Mouse (Mus musculus) liver, adult 2 months (tissue): ENCODE measurements around the gene Lyz1. TPM values are rescaled to one million over a fixed set of nuclear protein-coding genes. Genes with fewer than 3 reads are reported as not detected.
"Not testable (repeated sequence)": the region's sequence is repeated elsewhere in the genome, so short reads cannot be mapped to it uniquely, and the experiment has no call there.

Source experiments
- DNase-seq: peaks from one replicate; pipeline ENCODE4 v3.0.0-alpha.2; 2011; ENCODE audit warnings: low read depth, low spot score; ENCODE audit errors: extremely low read depth
- H3K27ac ChIP-seq: fragments of 200-500 bp; replicated peaks from 2 replicates; pipeline ENCODE4 v1.5.1; 2012; ENCODE audit warnings: low read depth, mild to moderate bottlenecking, control low read depth, inconsistent platforms, low read length; ENCODE audit not compliant: insufficient read depth
- H3K27me3 ChIP-seq: fragments of 200-500 bp; 2 replicates; pipeline ENCODE4 v1.6.1; 2012; ENCODE audit warnings: mild to moderate bottlenecking, moderate library complexity, low read length, inconsistent platforms; ENCODE audit not compliant: control insufficient read depth, insufficient read depth
- H3K36me3 ChIP-seq: fragments of 200-500 bp; 2 replicates; pipeline ENCODE4 v1.6.1; 2012; ENCODE audit warnings: low read length, inconsistent platforms; ENCODE audit not compliant: control insufficient read depth, insufficient read depth
- H3K4me1 ChIP-seq: fragments of 200-500 bp; 2 replicates; pipeline ENCODE4 v1.6.1; 2011; ENCODE audit warnings: low read length; ENCODE audit not compliant: control insufficient read depth, insufficient read depth
- H3K4me3 ChIP-seq: fragments of 200-500 bp; 2 replicates; pipeline ENCODE4 v1.5.1; 2011; ENCODE audit warnings: low read depth, mild to moderate bottlenecking, control low read depth, low read length, moderate library complexity; ENCODE audit not compliant: insufficient read depth
- H3K79me2 ChIP-seq: fragments of 200-500 bp; 2 replicates; pipeline ENCODE4 v1.6.1; 2012; ENCODE audit warnings: inconsistent platforms, mild to moderate bottlenecking, low read length, moderate library complexity; ENCODE audit not compliant: control insufficient read depth, insufficient read depth
- H3K9ac ChIP-seq: fragments of 200-500 bp; 2 replicates; pipeline ENCODE4 v1.6.1; 2012; ENCODE audit warnings: low read depth, mild to moderate bottlenecking, control low read depth, inconsistent platforms, low read length
- CTCF ChIP-seq: fragments of 200-500 bp; IDR thresholded peaks from 2 replicates; pipeline ENCODE4 v1.5.1; 2011; ENCODE audit warnings: low read depth, low read length, control low read depth
- POLR2A ChIP-seq: fragments of 200-500 bp; IDR thresholded peaks from 2 replicates; pipeline ENCODE4 v1.6.1; 2011; ENCODE audit warnings: low read length, control low read depth; ENCODE audit not compliant: insufficient read depth; ENCODE audit errors: extremely low read depth
- WGBS: fragments of 180-500 bp; shearing (Covaris S2); methylation state at CpG from one replicate; pipeline ENCODE4 v1.1.7; 2018; 5-methylcytosine and 5-hydroxymethylcytosine counted together
- polyA plus RNA-seq: library from polyadenylated mRNA; depleted of rRNA; stranded (reverse); fragments of >200 nt; gene quantifications from 2 replicates; pipeline ENCODE4 v1.2.3, GENCODE M21; 2012
- total RNA-seq: library from RNA; depleted of rRNA; stranded (reverse); fragments of >200 nt; gene quantifications from 2 replicates; pipeline ENCODE4 v1.2.3, GENCODE M21; 2014

Lyz1 gene
- total and polyA plus RNA-seq, 2 experiments, result not detected

DNA sequence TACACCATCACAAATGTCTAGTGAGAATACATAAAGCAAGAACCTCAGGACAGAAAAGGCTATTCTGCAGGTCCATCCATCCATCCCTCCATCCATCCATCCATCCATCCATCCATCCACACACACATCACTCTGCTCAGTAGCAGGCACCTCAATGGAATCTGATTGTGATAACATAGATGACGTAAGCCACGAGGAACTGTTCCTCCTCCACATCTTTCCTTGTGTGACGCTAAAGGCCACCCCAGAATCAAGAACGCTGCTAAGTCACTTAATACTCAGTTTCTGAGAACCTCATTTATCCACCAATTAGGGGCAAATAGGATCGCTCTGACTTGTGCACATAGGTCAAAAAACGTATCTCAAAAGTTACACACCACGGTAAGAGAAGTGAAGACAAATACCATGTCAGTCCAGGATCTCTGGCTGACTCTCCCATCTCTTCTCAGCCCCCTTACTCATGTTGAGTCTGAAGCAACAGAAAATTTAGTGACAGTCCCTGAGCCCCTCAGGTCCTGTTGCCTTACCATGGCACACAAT lies 11.2 kb downstream of the Lyz1 start:
- Histone ChIP-seq H3K36me3 (no peaks in the 10 kb centered on the region), H3K9ac (no peak overlapping the region), H3K27ac (peak overlapping the region; percentile 48), H3K79me2 (no peaks in the 10 kb centered on the region), H3K4me1 (no peaks in the 10 kb centered on the region), H3K4me3 (no peak overlapping the region; the same call in 1 of the 2 replicates), H3K27me3 (no peaks in the 10 kb centered on the region)
- DNase-seq, result no peak
- WGBS, result 85% methylated on average over 7 of the region's 7 CpGs
- no peak for TF ChIP-seq POLR2A
- no peak for TF ChIP-seq CTCF

DNA sequence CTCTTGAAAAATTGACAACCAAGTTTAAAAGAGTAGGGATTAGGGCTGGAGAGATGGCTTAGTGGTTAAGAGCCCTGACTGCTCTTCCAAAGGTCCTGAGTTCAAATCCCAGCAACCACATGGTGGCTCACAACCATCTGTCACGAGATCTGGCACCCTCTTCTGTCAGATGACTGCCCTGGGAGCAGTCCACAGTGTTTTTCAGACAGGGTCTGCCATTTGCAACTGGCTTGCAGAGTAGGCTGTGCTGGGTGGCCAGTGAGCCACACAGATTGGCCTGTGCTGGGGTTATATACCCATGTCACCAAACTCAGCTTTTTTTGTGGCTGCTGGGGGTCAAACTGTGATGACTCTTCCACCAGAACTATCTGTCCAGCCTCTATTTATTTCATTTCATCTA lies 12.7 kb downstream of the Lyz1 start:
- 69% methylated on average over 1 of the region's 1 CpGs for whole genome bisulfite sequencing
- DNase-seq, result no peak
- H3K4me1 ChIP-seq, result no peaks in the 10 kb centered on the region
- H3K4me3 ChIP-seq, result no peak overlapping the region
- H3K9ac ChIP-seq, result no peak overlapping the region
- no peak overlapping the region for H3K27ac ChIP-seq
- no peaks in the 10 kb centered on the region for H3K27me3 ChIP-seq
- H3K36me3 ChIP-seq, result no peaks in the 10 kb centered on the region
- no peaks in the 10 kb centered on the region for H3K79me2 ChIP-seq
- no peak for TF ChIP-seq POLR2A
- no peak for TF ChIP-seq CTCF

DNA sequence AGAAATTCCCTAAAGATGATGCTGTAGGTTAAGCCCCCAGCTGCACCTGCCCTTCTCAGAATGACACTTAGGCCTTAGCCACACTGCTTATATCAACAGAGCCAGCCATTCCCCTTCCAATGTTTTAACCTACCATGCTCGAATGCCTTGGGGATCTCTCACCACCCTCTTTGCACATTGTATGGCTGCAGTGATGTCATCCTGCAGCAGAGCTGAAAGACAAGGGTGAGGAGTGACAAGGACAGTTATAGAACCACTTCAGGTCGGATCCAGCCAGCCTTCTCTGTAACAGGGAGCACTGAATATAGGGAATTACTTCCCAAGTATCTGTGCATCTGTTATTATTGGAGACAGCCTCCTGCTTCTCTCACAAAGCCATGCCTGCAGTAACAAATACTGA lies 14.2 kb downstream of the Lyz1 start:
- H3K27me3 ChIP-seq, H3K4me1 ChIP-seq, H3K79me2 ChIP-seq, H3K4me3 ChIP-seq, DNase-seq, H3K27ac ChIP-seq, H3K9ac ChIP-seq, H3K36me3 ChIP-seq: not testable (repeated sequence)
- whole genome bisulfite sequencing, result 62% methylated on average over 2 of the region's 2 CpGs

DNA sequence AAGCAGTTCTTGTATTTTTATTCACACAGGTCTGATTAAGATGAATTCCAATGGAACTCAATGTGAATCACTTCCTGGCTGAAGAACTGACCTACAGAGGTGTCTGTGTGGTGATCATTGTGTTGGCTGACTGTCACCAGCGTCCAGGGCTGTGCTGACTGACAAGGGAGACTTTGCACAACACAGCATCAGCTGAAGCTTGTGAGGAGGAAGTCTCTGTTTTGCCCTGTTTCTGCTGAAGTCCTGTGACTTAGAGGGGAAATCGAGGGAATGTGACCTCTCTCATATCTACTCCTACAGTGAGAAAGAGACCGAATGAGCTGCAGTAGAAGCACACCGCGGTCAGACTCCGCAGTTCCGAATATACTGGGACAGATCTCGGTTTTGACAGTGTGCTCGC lies 14.9 kb downstream of the Lyz1 start:
- H3K4me3 ChIP-seq, H3K36me3 ChIP-seq, H3K4me1 ChIP-seq, H3K27me3 ChIP-seq, H3K9ac ChIP-seq, H3K79me2 ChIP-seq, H3K27ac ChIP-seq, DNase-seq: not testable (repeated sequence)
- WGBS, result 79% methylated on average over 9 of the region's 9 CpGs

DNA sequence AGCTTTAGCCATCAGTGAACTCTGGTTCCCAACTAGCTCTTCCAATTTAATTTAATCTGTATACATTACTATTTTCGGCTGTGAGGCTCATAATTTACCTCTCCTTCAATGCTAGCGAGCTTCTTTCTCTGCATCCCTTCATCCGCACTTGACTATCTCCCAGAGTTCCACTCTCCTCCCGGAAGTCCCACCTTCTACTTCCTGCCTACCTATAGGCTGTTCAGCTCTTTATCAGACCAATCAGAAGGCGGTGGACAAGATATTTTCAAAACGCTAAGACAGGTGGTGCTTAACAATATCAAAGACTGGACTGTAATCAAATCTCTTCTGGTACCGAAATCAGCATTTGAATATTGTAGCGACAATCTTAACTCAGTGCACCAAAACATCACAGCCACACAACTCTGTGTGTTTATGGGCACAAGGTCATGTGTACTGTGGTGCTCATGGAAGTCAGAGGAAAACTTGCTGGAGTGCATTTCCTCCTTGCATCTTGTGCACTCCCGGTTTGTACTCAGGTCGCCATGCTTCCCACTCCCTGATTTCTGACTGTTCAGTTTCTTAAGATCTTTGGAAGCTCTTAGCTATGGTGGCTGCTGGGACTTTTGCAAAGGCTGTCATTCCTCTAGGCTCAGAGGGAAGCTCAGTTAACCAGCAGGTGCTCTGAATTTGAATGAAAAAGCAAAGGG lies 16.8 kb downstream of the Lyz1 start:
- Histone ChIP-seq H3K36me3 (no peaks in the 10 kb centered on the region), H3K27me3 (no peaks in the 10 kb centered on the region), H3K4me1 (no peaks in the 10 kb centered on the region), H3K9ac (no peak overlapping the region), H3K27ac (no peak overlapping the region), H3K4me3 (no peak overlapping the region), H3K79me2 (no peaks in the 10 kb centered on the region)
- no peak for DNase-seq
- TF ChIP-seq CTCF (no peak), POLR2A (no peak)
- WGBS, result 86% methylated on average over 10 of the region's 10 CpGs

DNA sequence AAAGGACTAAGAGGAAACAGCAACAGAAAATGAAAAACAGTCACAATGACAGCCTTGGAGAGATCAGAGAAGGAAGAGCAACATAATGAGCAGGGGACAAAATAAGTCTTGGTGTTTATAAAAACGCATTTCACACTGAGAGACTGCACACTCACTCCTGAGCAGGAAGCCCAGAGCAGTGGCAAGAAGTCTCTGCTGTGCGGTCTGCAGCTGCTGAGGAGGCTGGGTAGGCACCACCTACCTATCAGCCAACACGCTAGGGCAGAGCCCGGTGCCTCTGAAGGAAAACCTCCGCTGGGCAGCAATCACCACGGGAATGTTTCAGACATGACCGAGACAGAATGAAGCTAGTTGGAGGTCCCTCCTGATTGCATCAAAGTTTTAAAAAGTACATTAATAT lies 18.0 kb downstream of the Lyz1 start:
- 87% methylated on average over 4 of the region's 7 CpGs for WGBS
- H3K36me3 ChIP-seq, H3K9ac ChIP-seq, H3K27ac ChIP-seq, H3K27me3 ChIP-seq, H3K4me3 ChIP-seq, H3K4me1 ChIP-seq, DNase-seq, H3K79me2 ChIP-seq: not testable (repeated sequence)
